Mouse (Mus musculus): Measurements from ENCODE around the gene Chd6. TPM values are rescaled to one million over a fixed set of nuclear protein-coding genes. Genes with fewer than 3 reads are reported as not detected.
"Not testable (repeated sequence)": the region's sequence is repeated elsewhere in the genome, so short reads cannot be mapped to it uniquely, and the experiment has no call there.

Chd6 gene
- polyA plus RNA-seq, 1 experiment from 2014 or later = 32.4 TPM

DNA sequence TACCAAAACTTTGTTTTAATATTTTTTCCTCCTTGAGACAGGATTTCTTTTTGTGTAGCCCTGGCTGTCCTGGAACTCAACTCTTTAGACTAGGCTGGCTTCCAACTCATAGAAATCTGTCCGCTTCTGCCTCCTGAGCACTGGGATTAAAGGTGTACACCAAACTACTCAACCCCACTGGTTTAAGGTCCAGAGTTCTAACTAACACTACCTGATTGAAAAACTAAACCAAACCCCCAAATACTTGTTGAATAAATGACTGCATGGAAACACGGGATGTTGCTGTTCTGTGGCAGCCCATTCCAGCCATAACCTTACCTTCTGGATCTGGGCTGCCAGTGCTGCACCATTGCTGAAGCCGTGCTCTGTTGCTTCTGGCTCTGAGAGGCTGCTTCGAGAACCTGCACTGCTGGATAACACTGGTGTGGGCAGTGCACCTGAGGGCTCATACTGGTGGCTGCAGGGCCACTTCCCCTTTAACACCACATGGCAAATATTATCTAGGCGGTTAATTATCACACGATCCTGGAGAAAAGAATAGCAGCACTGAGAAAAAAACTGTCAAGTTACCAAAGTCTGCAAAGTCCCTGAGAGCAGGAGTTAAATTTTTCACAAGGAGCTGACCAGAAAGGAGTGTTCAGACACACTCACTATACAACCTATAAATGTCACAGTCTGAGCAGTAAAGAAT lies 147.8 kb downstream of the Chd6 start:
- peaks cover 20% of the 10 kb centered on the region for H3K36me3 ChIP-seq (ENCODE audit: control insufficient read depth, insufficient read depth, low read length)
- H3K27ac ChIP-seq (ENCODE audit: low read depth, low read length) = no peak overlapping the region
- H3K4me3 ChIP-seq (ENCODE audit: low read depth, low read length) = no peak overlapping the region
- H3K4me2 ChIP-seq (ENCODE audit: low read depth) = no peak overlapping the region
- WGBS = 88% methylated on average over 6 of the region's 6 CpGs
- H3K9ac ChIP-seq (ENCODE audit: low read length) = no peak overlapping the region
- H3K27me3 ChIP-seq (ENCODE audit: control insufficient read depth, insufficient read depth, low read length) = no peaks in the 10 kb centered on the region
- no peaks in the 10 kb centered on the region for H3K9me3 ChIP-seq (ENCODE audit: control insufficient read depth, low read length)
- ATAC-seq (ENCODE audit: insufficient read depth, low FRiP score, low TSS enrichment) = no peak
- no peak for DNase-seq (ENCODE audit: low spot score)
- no peaks in the 10 kb centered on the region for H3K4me1 ChIP-seq (ENCODE audit: control insufficient read depth, insufficient read depth, low read length)

GRCm38 (mm10) chr2:160959901-160960300 lies 149.0 kb downstream of the Chd6 start:
- Histone ChIP-seq H3K9me3 (ENCODE audit: control insufficient read depth, low read length) (no peaks in the 10 kb centered on the region), H3K4me2 (ENCODE audit: low read depth) (no peak overlapping the region), H3K4me1 (ENCODE audit: control insufficient read depth, insufficient read depth, low read length) (no peaks in the 10 kb centered on the region), H3K4me3 (ENCODE audit: low read depth, low read length) (no peak overlapping the region), H3K9ac (ENCODE audit: low read length) (no peak overlapping the region), H3K27me3 (ENCODE audit: control insufficient read depth, insufficient read depth, low read length) (no peaks in the 10 kb centered on the region), H3K27ac (ENCODE audit: low read depth, low read length) (no peak overlapping the region), H3K36me3 (ENCODE audit: control insufficient read depth, insufficient read depth, low read length) (peaks cover 18% of the 10 kb centered on the region)
- no peak for DNase-seq (ENCODE audit: low spot score)
- no peak for ATAC-seq (ENCODE audit: insufficient read depth, low FRiP score, low TSS enrichment)
- 94% methylated on average over 5 of the region's 5 CpGs for WGBS

GRCm38 (mm10) chr2:160958737-160959136 lies 150.1 kb downstream of the Chd6 start:
- peaks cover 15% of the 10 kb centered on the region for H3K36me3 ChIP-seq (ENCODE audit: control insufficient read depth, insufficient read depth, low read length)
- H3K9me3 ChIP-seq (ENCODE audit: control insufficient read depth, low read length) = no peaks in the 10 kb centered on the region
- ATAC-seq (ENCODE audit: insufficient read depth, low FRiP score, low TSS enrichment) = no peak
- no peak overlapping the region for H3K4me2 ChIP-seq (ENCODE audit: low read depth)
- 94% methylated on average over 5 of the region's 5 CpGs for WGBS
- no peaks in the 10 kb centered on the region for H3K27me3 ChIP-seq (ENCODE audit: control insufficient read depth, insufficient read depth, low read length)
- no peak overlapping the region for H3K9ac ChIP-seq (ENCODE audit: low read length)
- no peaks in the 10 kb centered on the region for H3K4me1 ChIP-seq (ENCODE audit: control insufficient read depth, insufficient read depth, low read length)
- H3K27ac ChIP-seq (ENCODE audit: low read depth, low read length) = no peak overlapping the region
- no peak overlapping the region for H3K4me3 ChIP-seq (ENCODE audit: low read depth, low read length)
- DNase-seq (ENCODE audit: low spot score) = no peak

DNA sequence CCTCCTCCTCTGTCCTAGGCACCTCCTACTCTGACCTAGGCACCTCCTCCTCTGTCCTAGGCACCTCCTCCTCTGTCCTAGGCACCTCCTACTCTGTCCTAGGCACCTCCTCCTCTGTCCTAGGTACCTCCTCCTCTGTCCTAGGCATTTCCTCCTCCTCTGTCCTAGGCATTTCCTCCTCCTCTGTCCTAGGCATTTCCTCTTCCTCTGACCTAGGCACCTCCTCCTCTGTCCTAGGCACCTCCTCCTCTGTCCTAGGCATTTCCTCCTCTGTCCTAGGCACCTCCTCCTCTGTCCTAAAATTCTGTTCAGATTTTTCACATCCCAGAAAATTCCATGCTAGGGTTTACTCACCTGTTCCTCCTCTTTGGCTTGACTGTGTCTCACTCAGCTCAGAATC lies 151.1 kb downstream of the Chd6 start:
- DNase-seq (ENCODE audit: low spot score); H3K4me2 ChIP-seq (ENCODE audit: low read depth); H3K9me3 ChIP-seq (ENCODE audit: control insufficient read depth, low read length); ATAC-seq (ENCODE audit: insufficient read depth, low FRiP score, low TSS enrichment); H3K27me3 ChIP-seq (ENCODE audit: control insufficient read depth, insufficient read depth, low read length); H3K9ac ChIP-seq (ENCODE audit: low read length); H3K4me3 ChIP-seq (ENCODE audit: low read depth, low read length); H3K4me1 ChIP-seq (ENCODE audit: control insufficient read depth, insufficient read depth, low read length); H3K27ac ChIP-seq (ENCODE audit: low read depth, low read length): not testable (repeated sequence)
- H3K36me3 ChIP-seq (ENCODE audit: control insufficient read depth, insufficient read depth, low read length) = peaks cover 15% of the 10 kb centered on the region

DNA sequence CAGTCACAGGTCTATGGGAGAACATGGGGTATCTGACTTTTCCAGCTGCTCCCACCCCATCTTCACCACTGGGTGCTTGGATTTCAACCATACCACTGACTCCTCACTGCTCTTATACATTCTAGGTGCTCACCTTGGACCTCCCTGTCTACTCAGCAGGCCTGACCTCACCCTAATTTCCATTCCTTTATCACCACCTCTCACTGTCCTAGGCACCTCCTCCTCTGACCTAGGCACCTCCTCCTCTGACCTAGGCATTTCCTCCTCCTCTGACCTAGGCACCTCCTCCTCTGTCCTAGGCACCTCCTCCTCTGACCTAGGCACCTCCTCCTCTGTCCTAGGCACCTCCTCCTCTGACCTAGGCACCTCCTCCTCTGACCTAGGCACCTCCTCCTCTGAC lies 151.6 kb downstream of the Chd6 start:
- H3K4me3 ChIP-seq (ENCODE audit: low read depth, low read length); H3K4me1 ChIP-seq (ENCODE audit: control insufficient read depth, insufficient read depth, low read length); H3K9ac ChIP-seq (ENCODE audit: low read length); H3K27me3 ChIP-seq (ENCODE audit: control insufficient read depth, insufficient read depth, low read length); DNase-seq (ENCODE audit: low spot score); H3K4me2 ChIP-seq (ENCODE audit: low read depth); H3K9me3 ChIP-seq (ENCODE audit: control insufficient read depth, low read length); H3K27ac ChIP-seq (ENCODE audit: low read depth, low read length); ATAC-seq (ENCODE audit: insufficient read depth, low FRiP score, low TSS enrichment): not testable (repeated sequence)
- H3K36me3 ChIP-seq (ENCODE audit: control insufficient read depth, insufficient read depth, low read length) = peaks cover 15% of the 10 kb centered on the region

DNA sequence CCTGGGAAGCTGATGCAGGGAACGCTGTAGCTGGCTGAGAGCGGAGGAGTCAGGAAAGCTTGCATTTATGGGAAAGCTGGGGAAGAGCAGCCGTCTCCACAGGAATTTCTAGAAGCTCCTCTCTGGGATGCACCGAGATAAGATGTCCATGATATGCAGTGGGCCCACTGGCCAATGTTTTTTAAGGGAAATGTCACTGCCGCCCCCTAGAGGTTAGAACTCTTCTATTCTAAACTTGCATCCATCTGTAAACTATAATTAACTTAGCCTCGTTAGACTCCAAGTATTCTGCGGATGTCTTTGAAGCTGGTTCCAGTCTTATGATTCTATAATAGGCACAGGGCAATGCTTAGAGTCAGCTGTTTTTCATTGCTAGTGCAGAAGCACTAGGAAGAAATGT lies 153.5 kb downstream of the Chd6 start:
- Histone ChIP-seq H3K4me3 (ENCODE audit: low read depth, low read length) (no peak overlapping the region), H3K9ac (ENCODE audit: low read length) (no peak overlapping the region), H3K36me3 (ENCODE audit: control insufficient read depth, insufficient read depth, low read length) (peaks cover 12% of the 10 kb centered on the region), H3K27me3 (ENCODE audit: control insufficient read depth, insufficient read depth, low read length) (no peaks in the 10 kb centered on the region), H3K27ac (ENCODE audit: low read depth, low read length) (no peak overlapping the region), H3K9me3 (ENCODE audit: control insufficient read depth, low read length) (no peaks in the 10 kb centered on the region), H3K4me1 (ENCODE audit: control insufficient read depth, insufficient read depth, low read length) (no peaks in the 10 kb centered on the region), H3K4me2 (ENCODE audit: low read depth) (no peak overlapping the region)
- WGBS = 85% methylated on average over 7 of the region's 7 CpGs
- ATAC-seq (ENCODE audit: insufficient read depth, low FRiP score, low TSS enrichment) (no peak), DNase-seq (ENCODE audit: low spot score) (no peak)

DNA sequence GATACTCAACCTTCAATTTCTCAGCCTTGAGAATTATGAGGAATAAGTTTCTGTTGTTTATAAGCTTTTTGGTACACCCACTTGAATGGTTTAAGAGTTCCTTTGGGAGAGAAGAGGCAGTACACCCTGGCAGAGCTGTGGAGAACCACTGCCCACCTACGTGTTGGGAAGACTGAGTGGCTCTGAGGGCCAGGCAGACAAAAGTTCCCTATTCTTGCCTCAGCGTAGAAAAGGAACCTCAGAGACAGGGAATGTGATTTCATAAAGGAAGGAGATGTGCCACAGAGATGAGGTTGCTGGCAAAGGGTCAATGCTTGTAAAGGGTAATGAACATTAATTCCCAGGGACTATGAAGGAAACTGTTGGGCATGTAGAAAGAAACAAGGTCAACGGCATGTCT lies 154.3 kb downstream of the Chd6 start:
- no peak overlapping the region for H3K9ac ChIP-seq (ENCODE audit: low read length)
- WGBS = 92% methylated on average over 3 of the region's 3 CpGs
- H3K4me3 ChIP-seq (ENCODE audit: low read depth, low read length) = no peak overlapping the region
- peaks cover 10% of the 10 kb centered on the region for H3K36me3 ChIP-seq (ENCODE audit: control insufficient read depth, insufficient read depth, low read length)
- DNase-seq (ENCODE audit: low spot score) (no peak), ATAC-seq (ENCODE audit: insufficient read depth, low FRiP score, low TSS enrichment) (no peak)
- H3K9me3 ChIP-seq (ENCODE audit: control insufficient read depth, low read length) = no peaks in the 10 kb centered on the region
- H3K4me2 ChIP-seq (ENCODE audit: low read depth) = no peak overlapping the region
- H3K27ac ChIP-seq (ENCODE audit: low read depth, low read length) = no peak overlapping the region
- no peaks in the 10 kb centered on the region for H3K4me1 ChIP-seq (ENCODE audit: control insufficient read depth, insufficient read depth, low read length)
- H3K27me3 ChIP-seq (ENCODE audit: control insufficient read depth, insufficient read depth, low read length) = no peaks in the 10 kb centered on the region

DNA sequence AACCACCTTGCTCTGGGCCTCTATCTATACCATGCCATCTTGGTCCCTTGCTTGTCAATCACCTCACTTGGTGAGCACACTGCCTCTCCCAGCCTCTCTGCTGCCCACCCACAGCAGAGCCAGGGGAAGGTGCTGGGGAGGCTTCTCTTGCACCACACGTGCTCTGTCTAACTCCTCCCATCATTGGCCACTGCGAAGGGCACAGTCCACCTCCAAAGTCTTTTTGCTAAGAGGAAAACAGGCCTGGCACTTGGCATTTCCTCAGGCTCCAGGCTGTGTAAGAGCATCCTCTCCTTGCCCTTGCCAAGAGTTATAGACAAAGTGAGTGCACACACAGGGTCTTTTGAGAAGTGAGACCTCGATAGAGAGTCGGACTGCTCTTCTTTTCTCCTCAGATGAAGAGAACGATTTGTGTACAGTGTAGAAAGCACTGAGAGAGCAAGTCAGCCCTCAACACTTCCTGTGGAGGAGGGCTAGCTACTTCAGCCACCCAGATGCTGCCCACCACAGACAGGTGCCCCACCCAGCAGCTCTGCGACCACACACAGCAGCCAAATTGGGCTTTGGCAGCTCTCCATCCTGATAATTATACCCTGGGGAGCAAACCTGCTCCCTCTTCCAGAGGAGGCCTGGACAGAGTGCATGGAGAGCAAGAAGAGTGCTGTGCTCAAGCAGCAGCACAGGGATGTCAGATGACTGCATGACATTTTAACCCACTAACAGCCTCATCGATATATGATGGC lies 155.6 kb downstream of the Chd6 start:
- Histone ChIP-seq H3K36me3 (ENCODE audit: control insufficient read depth, insufficient read depth, low read length) (peaks cover 13% of the 10 kb centered on the region), H3K4me1 (ENCODE audit: control insufficient read depth, insufficient read depth, low read length) (no peaks in the 10 kb centered on the region), H3K27ac (ENCODE audit: low read depth, low read length) (no peak overlapping the region), H3K9ac (ENCODE audit: low read length) (no peak overlapping the region), H3K9me3 (ENCODE audit: control insufficient read depth, low read length) (no peaks in the 10 kb centered on the region), H3K4me3 (ENCODE audit: low read depth, low read length) (no peak overlapping the region), H3K4me2 (ENCODE audit: low read depth) (no peak overlapping the region), H3K27me3 (ENCODE audit: control insufficient read depth, insufficient read depth, low read length) (no peaks in the 10 kb centered on the region)
- 93% methylated on average over 7 of the region's 7 CpGs for WGBS
- DNase-seq (ENCODE audit: low spot score) = no peak
- no peak for ATAC-seq (ENCODE audit: insufficient read depth, low FRiP score, low TSS enrichment)

DNA sequence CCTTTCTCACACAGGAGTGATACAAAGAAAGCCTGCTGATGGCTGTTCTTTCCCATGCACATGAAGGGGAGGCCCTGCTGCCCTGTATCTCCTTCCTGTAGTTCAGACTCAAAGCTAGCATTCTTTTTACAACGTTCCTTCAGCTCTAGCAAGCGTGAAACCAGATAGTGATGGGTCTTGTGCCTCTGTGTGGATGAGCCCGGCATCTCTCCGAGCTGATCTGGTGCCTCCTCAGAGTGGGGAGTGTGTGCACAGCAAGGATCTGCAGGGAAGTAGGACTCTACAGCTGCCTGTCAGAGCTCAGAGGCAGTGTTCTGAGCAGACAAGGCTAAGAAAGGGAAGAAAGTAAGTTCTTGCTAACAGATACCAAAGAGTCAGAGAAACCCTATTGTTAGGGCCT lies 157.3 kb downstream of the Chd6 start:
- Histone ChIP-seq H3K36me3 (ENCODE audit: control insufficient read depth, insufficient read depth, low read length) (peaks cover 13% of the 10 kb centered on the region), H3K27ac (ENCODE audit: low read depth, low read length) (no peak overlapping the region), H3K4me1 (ENCODE audit: control insufficient read depth, insufficient read depth, low read length) (no peaks in the 10 kb centered on the region), H3K4me3 (ENCODE audit: low read depth, low read length) (no peak overlapping the region), H3K9me3 (ENCODE audit: control insufficient read depth, low read length) (no peaks in the 10 kb centered on the region), H3K9ac (ENCODE audit: low read length) (no peak overlapping the region), H3K27me3 (ENCODE audit: control insufficient read depth, insufficient read depth, low read length) (no peaks in the 10 kb centered on the region), H3K4me2 (ENCODE audit: low read depth) (no peak overlapping the region)
- DNase-seq (ENCODE audit: low spot score) (no peak), ATAC-seq (ENCODE audit: insufficient read depth, low FRiP score, low TSS enrichment) (no peak)
- 82% methylated on average over 4 of the region's 4 CpGs for WGBS

All from neural tube, embryonic 11.5 days (tissue).